Mouse (Mus musculus) midbrain, embryonic 10.5 days (tissue): ENCODE measurements around the gene Cfap77. TPM values are rescaled to one million over a fixed set of nuclear protein-coding genes. Genes with fewer than 3 reads are reported as not detected.
"Not testable (repeated sequence)": the region's sequence is repeated elsewhere in the genome, so short reads cannot be mapped to it uniquely, and the experiment has no call there.

ENCODE experiments used
- DNase-seq: peaks from one replicate; pipeline ENCODE4 v3.0.0-alpha.2; 2017; ENCODE audit warnings: low spot score
- H3K27ac ChIP-seq: fragments of 300-500 bp; sonication (generic); replicated peaks from 2 replicates; pipeline ENCODE4 v1.5.1; 2016; ENCODE audit warnings: mild to moderate bottlenecking
- H3K27me3 ChIP-seq: fragments of 300-500 bp; sonication (generic); 2 replicates; pipeline ENCODE4 v1.6.1; 2016; ENCODE audit warnings: low read depth, mild to moderate bottlenecking; ENCODE audit not compliant: poor library complexity, severe bottlenecking
- H3K36me3 ChIP-seq: fragments of 300-500 bp; sonication (generic); 2 replicates; pipeline ENCODE4 v1.6.1; 2016; ENCODE audit warnings: mild to moderate bottlenecking, moderate library complexity
- H3K4me1 ChIP-seq: fragments of 300-500 bp; sonication (generic); 2 replicates; pipeline ENCODE4 v1.6.1; 2016
- H3K4me3 ChIP-seq: fragments of 300-500 bp; sonication (generic); 2 replicates; pipeline ENCODE4 v1.5.1; 2016; ENCODE audit warnings: mild to moderate bottlenecking, moderate library complexity
- H3K9me3 ChIP-seq: fragments of 300-500 bp; sonication (generic); replicated peaks from 2 replicates; pipeline ENCODE4 v1.6.1; 2016; ENCODE audit warnings: mild to moderate bottlenecking
- WGBS: fragments of 180-500 bp; shearing (Covaris S2); methylation state at CpG from one replicate; pipeline ENCODE4 v1.1.7; 2016; 5-methylcytosine and 5-hydroxymethylcytosine counted together
- polyA plus RNA-seq: library from polyadenylated mRNA; unstranded; fragments of >200 nt; fragmentation: Nextera tagmentation; extraction: Ambion mirVana; gene quantifications from 2 replicates; pipeline ENCODE4 v1.2.1, GENCODE M21; 2016

Gene Cfap77
- polyA plus RNA-seq, result 1.0 and 2.4 TPM in 2 replicates

DNA sequence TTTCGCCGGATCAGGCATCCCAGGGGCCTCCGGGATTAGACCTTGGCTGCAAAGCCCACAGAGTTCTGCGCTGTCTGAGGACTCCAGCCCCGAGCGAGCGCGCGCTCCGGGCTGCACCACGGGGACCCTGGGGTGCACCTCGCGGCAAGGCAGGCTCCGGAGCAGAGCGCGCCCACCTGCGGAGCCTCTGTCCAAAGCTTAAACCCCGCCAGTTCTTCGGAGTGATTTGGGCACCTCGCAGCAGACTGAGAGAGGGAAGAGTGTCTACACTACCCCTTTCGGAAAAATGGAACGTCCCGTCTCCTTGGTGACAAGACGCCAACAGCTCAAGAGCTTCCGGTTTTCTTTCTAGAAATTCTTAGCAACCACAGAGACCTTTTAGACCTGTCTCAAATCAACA lies at the start of gene Cfap77:
Gene Cfap77 (minus strand): TSS at position 76 of the 400 bp plus-strand sequence.
- Histone ChIP-seq H3K4me3 (peak within 1 kb of the TSS; percentile 66), H3K4me1 (peaks cover 47% of the 10 kb centered on the region), H3K9me3 (no peaks in the 10 kb centered on the region), H3K27me3 (peaks cover 68% of the 10 kb centered on the region), H3K27ac (peak within 1 kb of the TSS; percentile 91), H3K36me3 (no peaks in the 10 kb centered on the region)
- under 1% methylated on average over 25 of the region's 25 CpGs for WGBS
- peak; percentile 74 for DNase-seq

DNA sequence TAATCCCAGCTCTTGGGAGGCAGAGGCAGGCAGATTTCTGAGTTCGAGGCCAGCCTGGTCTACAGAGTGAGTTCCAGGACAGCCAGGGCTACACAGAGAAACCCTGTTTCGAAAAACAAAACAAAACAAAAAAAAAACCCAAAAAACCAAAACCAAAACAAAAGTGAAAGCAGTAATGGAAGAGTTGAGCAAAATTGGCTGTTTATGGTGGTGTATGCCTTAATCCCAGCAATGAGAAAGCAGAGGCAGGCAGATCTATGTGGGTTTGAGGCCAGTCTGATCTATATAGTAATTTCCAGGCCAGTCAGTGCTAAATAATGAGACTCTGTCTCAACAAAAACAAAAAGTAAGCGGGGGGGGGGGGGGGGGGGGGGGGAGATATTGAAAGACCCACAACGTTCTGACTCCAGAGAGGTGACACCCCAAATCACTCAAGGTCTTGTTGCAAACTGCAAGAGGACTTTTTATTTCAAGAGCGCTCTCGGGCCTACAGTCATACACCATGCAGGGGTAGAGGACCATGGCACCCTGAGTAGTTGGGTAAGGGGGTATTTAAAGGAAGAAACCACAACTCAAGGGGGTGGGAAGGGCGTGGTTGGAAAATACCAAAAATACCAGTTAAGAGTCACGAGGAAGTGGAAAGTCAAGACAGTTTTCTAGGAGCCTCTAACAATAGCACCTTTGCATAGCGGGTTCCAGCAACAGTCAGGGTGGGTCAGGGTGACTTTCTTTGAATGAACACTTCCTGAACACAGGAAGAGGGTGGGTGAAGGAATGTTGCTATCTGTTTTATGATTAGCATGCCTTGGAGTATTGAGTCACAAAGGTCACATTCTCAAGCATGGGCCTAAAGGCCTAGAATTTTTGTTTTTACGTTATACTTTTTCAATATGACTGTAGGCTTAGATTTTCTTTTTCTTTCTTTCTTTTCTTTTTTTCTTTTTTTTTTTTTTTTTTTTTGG lies 47.8 kb upstream of the Cfap77 start:
- H3K27ac ChIP-seq, DNase-seq: not testable (repeated sequence)
- 84% methylated on average over 10 of the region's 10 CpGs for WGBS

DNA sequence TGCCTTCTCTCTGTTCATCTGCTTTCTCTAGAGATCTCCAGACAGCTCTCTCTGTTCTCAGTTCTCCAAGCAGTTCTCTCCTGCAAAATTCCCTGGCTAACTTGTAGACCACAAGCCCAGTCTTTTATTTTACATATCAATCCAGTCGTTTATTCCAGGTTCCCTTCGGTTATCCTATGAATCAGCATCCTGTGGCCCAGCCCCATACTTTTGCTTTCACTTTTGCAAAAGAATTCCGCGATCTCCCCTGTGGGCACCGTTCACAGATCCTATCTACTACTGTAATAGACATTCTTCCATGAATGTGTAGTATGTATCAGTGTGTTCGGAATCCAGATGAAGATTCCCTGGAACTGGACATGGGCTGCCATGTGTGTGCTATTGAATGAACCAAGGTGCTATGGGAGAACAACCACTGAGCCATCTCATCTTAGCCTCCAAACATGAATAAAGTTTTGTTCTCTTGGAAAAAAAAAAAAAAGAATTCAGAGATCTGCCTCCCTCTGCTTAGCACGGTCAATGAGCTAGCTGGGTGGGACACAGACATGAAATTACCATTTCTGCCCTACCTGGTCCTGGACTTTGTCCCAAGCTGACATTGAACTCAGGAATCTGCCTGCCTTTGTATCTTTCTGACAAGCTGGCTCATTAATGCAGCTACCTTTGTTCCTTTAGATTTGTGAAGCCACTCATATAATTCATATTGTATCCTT lies 46.1 kb upstream of the Cfap77 start:
- H3K36me3 ChIP-seq, result no peaks in the 10 kb centered on the region
- no peak overlapping the region for H3K4me3 ChIP-seq
- H3K27ac ChIP-seq, result no peak overlapping the region
- 84% methylated on average over 7 of the region's 7 CpGs for WGBS
- no peaks in the 10 kb centered on the region for H3K9me3 ChIP-seq
- peaks cover 6% of the 10 kb centered on the region; the same call in 1 of the 2 replicates for H3K4me1 ChIP-seq
- DNase-seq, result no peak
- no peaks in the 10 kb centered on the region for H3K27me3 ChIP-seq

More for the DNA sequence above, 47.8 kb upstream of the Cfap77 start:
- H3K36me3 ChIP-seq, H3K27me3 ChIP-seq, H3K4me1 ChIP-seq, H3K9me3 ChIP-seq, H3K4me3 ChIP-seq: not testable (repeated sequence)

DNA sequence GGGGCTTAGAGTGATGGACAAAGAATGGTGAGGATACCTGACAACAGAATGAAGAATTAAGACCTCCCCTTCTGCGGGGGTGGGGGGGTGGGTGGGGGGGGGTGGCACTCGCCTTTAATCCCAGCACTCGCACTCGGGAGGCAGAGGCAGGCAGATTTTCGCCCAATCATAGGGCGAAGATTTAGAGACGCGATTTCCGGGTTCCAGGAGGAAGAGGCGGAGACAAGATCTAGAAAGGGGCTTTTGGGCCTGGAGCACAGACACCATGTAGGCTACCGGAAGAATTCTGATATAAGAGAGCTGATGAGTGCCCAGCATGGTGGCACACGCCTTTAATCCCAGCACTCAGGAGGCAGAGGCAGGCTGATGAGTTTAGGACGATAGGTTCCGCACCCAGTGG lies 44.8 kb upstream of the Cfap77 start:
- H3K4me3 ChIP-seq, result no peak overlapping the region
- WGBS, result 93% methylated on average over 14 of the region's 14 CpGs

DNA sequence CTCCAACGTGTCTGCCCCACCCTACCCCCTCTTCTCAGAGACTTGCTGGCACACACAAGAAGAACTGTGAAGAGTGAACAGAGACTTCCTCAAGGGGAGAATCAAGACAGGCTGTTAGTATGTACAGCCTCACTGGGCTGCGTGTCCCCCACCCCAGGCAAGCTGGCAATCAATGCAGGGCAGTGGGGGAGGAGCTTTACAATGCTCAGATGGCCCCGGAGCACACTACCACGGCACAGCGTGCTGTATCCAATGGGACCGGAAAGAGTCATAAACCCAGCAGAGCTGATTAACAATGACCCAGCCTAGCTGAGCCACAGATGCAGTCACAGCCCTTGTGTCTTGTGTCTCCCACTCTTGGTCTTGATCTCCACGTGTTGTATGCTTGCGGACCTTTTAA lies 43.9 kb upstream of the Cfap77 start:
- DNase-seq, result no peak
- Histone ChIP-seq H3K4me3 (no peak overlapping the region), H3K27me3 (no peaks in the 10 kb centered on the region), H3K36me3 (no peaks in the 10 kb centered on the region), H3K4me1 (peaks cover 6% of the 10 kb centered on the region; the same call in 1 of the 2 replicates), H3K9me3 (no peaks in the 10 kb centered on the region), H3K27ac (no peak overlapping the region)
- 84% methylated on average over 8 of the region's 8 CpGs for WGBS

More for the DNA sequence above, 44.8 kb upstream of the Cfap77 start:
- Histone ChIP-seq H3K9me3 (no peaks in the 10 kb centered on the region), H3K27me3 (no peaks in the 10 kb centered on the region), H3K27ac (no peak overlapping the region), H3K36me3 (no peaks in the 10 kb centered on the region), H3K4me1 (peaks cover 6% of the 10 kb centered on the region; the same call in 1 of the 2 replicates)
- no peak for DNase-seq

DNA sequence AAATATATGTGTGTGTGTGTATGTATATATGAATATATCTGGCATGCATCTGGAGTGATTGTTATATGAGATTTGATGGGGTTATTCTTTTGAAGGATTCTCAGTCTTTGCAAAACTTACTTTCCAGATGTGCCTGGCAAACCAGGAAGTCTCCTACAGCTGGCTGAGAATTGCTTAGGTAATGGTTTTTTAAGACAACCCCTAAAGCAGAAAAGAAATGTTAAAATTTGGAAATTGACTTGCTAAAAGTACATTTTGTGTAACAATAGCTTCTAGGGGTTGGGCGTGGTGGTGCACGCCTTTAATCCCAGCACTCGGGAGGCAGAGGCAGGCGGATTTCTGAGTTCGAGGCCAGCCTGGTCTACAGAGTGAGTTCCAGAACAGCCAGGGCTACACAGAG lies 43.1 kb upstream of the Cfap77 start:
- H3K9me3 ChIP-seq, H3K4me3 ChIP-seq, H3K36me3 ChIP-seq, H3K27me3 ChIP-seq, H3K4me1 ChIP-seq, DNase-seq, H3K27ac ChIP-seq: not testable (repeated sequence)
- whole genome bisulfite sequencing, result over 99% methylated on average over 5 of the region's 5 CpGs

DNA sequence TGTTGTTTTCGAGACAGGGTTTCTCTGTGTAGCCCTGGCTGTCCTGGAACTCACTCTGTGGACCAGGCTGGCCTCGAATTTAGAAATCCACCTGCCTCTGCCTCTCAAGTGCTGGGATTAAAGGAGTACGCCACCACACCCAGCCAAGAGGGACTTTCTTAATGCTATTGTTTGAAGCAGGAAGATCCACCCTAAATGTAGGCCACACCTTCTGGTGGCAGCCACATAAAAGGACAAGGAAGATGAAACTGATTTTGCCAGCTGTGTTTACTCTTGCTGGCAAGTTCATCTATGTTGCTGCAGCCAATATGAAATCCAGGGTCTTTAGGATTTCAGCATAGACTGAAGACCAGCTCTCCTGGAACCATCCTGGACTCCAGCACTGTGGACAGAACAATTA lies 42.6 kb upstream of the Cfap77 start:
- WGBS, result 83% methylated on average over 3 of the region's 3 CpGs

DNA sequence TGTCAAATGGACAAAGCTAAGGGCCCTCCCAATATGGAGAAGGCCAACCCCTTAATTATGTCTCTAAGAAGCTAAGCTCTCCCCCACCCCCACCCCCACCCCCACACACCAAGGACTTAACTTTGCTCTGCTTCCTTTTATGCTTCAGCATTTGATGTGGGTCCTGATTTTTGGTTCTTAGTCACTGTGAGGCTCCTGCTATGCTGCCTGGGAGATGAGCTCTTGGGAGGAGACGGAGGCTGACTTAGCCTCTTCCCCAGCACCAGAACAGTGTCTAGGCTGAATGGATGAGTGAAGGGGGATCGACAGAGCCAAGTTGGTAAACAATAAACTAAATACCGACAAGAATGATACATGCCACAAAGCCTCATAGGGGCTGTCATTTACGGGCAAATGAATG lies 41.9 kb upstream of the Cfap77 start:
- H3K4me1 ChIP-seq, result peaks cover 6% of the 10 kb centered on the region; the same call in 1 of the 2 replicates
- no peak overlapping the region for H3K4me3 ChIP-seq
- no peak for DNase-seq
- H3K27me3 ChIP-seq, result no peaks in the 10 kb centered on the region
- no peak overlapping the region for H3K27ac ChIP-seq
- H3K36me3 ChIP-seq, result no peaks in the 10 kb centered on the region
- WGBS, result 61% methylated on average over 4 of the region's 4 CpGs
- H3K9me3 ChIP-seq, result no peaks in the 10 kb centered on the region

More for the DNA sequence above, 42.6 kb upstream of the Cfap77 start:
- H3K4me1 ChIP-seq, result peaks cover 6% of the 10 kb centered on the region; the same call in 1 of the 2 replicates
- H3K4me3 ChIP-seq, result no peak overlapping the region
- H3K27ac ChIP-seq, result no peak overlapping the region
- DNase-seq, result no peak
- no peaks in the 10 kb centered on the region for H3K9me3 ChIP-seq
- no peaks in the 10 kb centered on the region for H3K36me3 ChIP-seq
- no peaks in the 10 kb centered on the region for H3K27me3 ChIP-seq

DNA sequence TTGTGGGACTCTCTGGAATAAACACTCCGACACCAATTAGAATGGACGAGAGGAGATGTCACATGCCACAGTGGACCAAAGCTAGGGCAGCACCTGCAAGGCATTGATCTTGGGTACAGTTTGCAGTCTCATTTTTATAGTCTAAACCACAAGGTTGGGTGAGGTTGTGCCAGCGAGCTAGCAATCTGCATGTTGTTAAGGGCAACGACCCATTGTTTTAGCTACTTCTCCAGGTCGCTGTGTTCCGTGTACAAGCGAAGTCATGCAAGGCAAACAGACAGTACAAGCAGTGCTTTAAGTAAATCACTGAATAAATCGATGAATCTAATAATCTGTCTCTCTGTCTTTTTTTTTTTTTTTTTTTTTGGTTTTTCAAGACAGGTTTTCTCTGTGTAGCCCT lies 40.8 kb upstream of the Cfap77 start:
- Histone ChIP-seq H3K4me1 (peaks cover 6% of the 10 kb centered on the region; the same call in 1 of the 2 replicates), H3K36me3 (no peaks in the 10 kb centered on the region), H3K9me3 (no peaks in the 10 kb centered on the region), H3K4me3 (no peak overlapping the region), H3K27me3 (no peaks in the 10 kb centered on the region), H3K27ac (no peak overlapping the region)
- WGBS, result 95% methylated on average over 8 of the region's 8 CpGs
- DNase-seq, result no peak

DNA sequence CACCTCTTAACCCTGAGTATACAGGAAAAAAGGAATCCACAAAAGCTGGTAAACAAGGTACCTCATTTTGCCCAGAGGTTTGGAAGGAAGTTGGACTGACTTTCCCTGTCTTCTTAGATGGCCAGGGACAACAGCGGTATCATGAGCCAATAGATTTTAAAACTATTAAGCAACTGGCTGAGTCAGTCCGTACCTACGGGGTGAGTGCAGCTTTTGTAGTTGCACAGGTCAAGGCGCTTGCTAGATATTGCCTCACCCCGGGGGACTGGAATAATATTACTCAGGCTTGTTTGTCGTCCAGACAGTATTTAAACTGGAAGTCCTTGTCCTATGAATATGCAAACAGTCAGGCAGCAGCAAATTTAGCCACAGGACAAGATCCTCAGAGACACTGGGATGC lies 34.4 kb upstream of the Cfap77 start:
- H3K4me1 ChIP-seq, H3K27ac ChIP-seq, H3K9me3 ChIP-seq, H3K4me3 ChIP-seq, DNase-seq, H3K27me3 ChIP-seq: not testable (repeated sequence)
- peaks cover 35% of the 10 kb centered on the region for H3K36me3 ChIP-seq
- 91% methylated on average over 6 of the region's 6 CpGs for WGBS

DNA sequence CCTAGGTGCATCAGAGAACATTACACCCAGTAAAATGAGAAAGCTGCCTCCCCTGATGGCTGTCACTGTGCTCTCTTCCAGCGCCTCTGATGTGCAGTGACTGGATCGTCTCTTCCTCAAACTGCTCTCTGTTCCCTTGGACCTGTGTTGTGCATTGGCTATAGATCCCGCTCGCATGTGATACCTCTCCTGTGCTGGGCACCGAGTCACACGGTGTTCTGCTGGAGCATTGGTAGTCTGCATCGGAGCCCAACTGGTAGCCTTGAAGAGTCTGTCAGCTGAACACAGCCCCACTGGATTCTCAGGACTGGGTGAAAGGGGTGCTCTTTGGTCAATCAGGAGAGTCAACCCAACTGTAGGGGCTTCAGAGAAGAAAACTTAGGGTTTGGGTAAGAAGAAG lies 31.2 kb upstream of the Cfap77 start:
- Histone ChIP-seq H3K4me3 (no peak overlapping the region), H3K9me3 (no peaks in the 10 kb centered on the region), H3K27me3 (no peaks in the 10 kb centered on the region), H3K36me3 (peaks cover 68% of the 10 kb centered on the region), H3K4me1 (no peaks in the 10 kb centered on the region), H3K27ac (no peak overlapping the region)
- 97% methylated on average over 7 of the region's 7 CpGs for WGBS
- no peak for DNase-seq

DNA sequence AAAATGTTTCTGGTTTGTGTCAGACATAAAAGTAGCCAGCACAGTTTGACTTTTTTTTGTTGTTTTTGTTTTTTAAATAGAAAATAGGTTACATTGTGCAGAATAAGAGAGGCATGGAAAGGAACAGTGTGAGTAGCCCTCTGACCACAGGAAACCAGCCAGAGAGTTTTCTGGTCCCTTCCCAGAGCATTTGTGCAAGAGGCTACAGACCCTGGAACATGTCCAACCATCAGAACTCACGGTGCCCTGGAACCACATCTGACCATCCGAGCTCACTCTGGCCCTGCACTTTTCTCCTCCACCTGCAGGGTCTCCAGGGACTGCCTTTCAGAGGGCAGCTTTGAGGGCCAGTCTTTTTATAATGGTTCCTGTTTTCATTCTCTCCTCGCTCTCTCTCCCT lies 27.1 kb upstream of the Cfap77 start:
- Histone ChIP-seq H3K27ac (no peak overlapping the region), H3K4me1 (no peaks in the 10 kb centered on the region), H3K36me3 (peaks cover 95% of the 10 kb centered on the region), H3K27me3 (no peaks in the 10 kb centered on the region), H3K9me3 (no peaks in the 10 kb centered on the region), H3K4me3 (no peak overlapping the region)
- DNase-seq, result no peak
- 83% methylated on average over 3 of the region's 3 CpGs for WGBS

DNA sequence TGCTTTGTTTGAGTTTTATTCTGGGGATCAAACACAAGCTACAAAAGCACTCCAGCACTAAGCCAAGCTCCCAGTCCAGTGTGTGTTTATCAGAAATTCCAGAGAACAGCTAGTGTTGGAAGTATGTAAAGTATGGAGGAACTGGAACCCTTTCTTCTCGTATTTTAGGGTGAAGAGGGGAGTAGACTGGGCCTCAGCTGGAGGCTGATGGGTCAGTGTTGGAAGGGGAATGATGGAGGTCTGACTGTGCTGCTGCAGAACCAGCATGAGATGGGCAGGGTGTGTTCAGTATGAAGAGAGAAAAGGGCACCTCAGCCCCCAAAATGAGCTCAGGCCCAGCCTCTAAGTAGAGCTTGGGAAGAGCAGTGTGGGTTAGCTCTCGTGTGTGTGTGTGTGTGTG lies 21.4 kb upstream of the Cfap77 start:
- Histone ChIP-seq H3K27me3 (no peaks in the 10 kb centered on the region), H3K9me3 (no peaks in the 10 kb centered on the region), H3K4me1 (no peaks in the 10 kb centered on the region), H3K4me3 (no peak overlapping the region), H3K27ac (no peak overlapping the region), H3K36me3 (peaks cover 95% of the 10 kb centered on the region)
- WGBS, result 76% methylated on average over 2 of the region's 2 CpGs
- no peak for DNase-seq
